Mouse (Mus musculus): ENCODE results near the gene Acsl5. TPM values are rescaled to one million over a fixed set of nuclear protein-coding genes. Genes with fewer than 3 reads are reported as not detected.

The Acsl5 gene
- 11.7 and 11.8 TPM in 2 replicates for polyA plus RNA-seq (2012; rRNA removed)

GRCm38 (mm10) chr19:55251383-55252124, at the start of gene Acsl5:
Gene Acsl5 (plus strand): TSS chr19:55251938.
- no peak for DNase-seq (ENCODE audit: low read depth)

DNA sequence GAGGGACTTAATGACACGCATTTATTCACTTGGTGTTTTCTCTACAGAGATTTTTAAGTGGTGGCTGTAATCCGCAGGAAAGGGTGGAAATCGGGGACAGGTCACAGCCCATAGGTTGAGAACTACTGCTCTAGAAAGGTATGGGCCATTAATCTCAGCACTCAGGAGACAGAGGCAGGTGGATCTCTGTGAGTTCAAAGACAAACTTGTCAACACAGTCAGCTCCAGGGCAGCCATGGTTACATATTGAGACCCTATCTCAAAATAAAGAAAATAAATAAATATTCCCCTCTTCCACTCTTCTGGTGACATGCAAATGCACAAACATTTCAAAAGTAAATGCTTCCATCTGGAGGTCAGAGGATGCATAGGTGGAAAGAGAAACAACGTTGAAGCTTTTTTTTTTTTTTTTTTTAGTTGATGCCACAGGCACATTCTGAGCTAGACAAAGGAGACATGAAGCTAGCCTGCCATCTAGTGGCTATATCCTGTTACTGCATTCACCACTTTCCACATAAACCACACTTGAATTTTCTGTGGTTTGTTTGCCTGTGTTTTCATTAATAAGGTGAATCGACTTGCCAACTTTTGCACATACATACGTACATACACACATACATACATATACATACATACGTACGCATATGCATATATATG, 45.1 kb upstream of the Acsl5 start:
- no peak for DNase-seq (ENCODE audit: low read depth)

- DNase-seq (ENCODE audit: low read depth) = no peak
Measured at GRCm38 (mm10) chr19:55207205-55207604, 44.5 kb upstream of the Acsl5 start.

DNA sequence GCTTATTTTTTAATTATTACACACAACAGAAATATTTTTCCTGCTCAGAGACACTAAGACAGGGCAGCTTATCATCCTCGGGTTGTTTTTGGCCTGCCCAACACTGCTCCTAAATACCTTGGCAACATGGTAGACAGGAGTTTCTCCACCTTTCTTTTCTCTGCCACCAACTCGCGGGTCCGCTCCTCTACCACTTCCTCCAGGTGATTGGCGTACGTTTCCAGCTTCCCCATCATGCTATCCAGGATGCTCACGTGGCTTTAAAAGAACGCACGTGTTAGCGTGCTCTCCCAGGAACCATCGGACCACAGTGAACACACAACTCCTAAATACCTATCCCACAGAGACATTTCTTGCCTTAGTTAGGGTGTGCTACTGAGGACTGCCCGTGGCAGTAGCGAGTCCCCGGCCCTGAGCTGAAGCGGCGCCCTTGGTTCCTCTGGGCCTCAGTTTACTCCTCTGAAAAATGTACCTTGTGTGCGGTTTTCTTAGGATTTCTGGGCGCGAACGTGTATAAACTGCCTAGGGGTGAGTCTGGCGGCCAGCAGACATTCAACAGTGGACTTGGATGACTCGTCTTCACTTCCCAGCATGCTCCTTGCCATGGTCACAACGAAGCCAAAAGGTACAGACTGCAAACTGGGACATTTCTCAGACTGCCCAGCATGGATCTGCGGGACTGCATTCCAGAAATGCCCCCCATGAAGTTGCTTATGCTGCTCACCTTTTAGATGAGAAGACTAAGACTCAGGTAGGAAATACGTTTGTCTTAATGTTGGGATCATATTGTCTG, 43.8 kb upstream of the Acsl5 start:
- DNase-seq (ENCODE audit: low read depth) = no peak

- no peak for DNase-seq (ENCODE audit: low read depth)
Measured at GRCm38 (mm10) chr19:55208654-55209053, 43.1 kb upstream of the Acsl5 start.

DNA sequence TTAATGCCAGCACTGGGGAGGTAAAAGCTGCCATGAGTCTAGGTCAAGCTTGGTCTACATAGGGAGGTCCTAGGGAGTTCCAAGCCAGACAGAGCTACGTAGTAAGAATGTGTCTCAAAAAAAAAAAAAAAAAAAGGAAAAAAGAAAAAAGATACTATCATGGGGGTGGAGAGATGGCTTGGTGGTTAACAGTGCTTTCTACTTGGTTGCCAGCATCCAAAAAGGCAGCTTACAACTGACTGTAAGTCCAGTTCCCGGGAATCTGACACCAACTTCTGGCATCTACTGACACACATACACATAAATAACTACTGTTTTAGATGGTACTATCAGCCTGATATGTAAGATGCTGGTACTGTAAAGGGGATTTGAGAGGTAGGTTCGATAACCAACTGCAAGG, 42.7 kb upstream of the Acsl5 start:
- no peak for DNase-seq (ENCODE audit: low read depth)

DNA sequence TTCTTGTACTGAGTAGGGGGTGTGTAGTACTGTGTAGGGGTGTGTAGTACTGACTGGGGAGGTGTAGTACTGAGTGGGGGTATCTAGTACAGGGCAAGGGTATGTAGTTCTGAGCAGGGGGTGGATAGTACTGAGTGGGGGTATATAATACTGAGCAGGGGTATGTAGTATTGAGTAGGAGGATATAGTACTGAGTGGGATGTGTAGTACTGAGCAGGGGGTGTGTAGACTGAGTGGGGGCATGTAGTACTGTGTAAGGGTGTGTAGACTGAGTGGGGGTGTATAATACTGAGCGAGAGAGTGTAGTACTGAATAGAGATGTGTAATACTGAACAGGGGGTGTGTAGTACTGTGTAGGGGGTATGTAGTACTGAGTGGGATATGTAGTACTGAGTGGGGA, 40.0 kb upstream of the Acsl5 start:
- no peak for DNase-seq (ENCODE audit: low read depth)

GRCm38 (mm10) chr19:55213617-55214340, 38.0 kb upstream of the Acsl5 start:
- no peak for DNase-seq (ENCODE audit: low read depth)

DNA sequence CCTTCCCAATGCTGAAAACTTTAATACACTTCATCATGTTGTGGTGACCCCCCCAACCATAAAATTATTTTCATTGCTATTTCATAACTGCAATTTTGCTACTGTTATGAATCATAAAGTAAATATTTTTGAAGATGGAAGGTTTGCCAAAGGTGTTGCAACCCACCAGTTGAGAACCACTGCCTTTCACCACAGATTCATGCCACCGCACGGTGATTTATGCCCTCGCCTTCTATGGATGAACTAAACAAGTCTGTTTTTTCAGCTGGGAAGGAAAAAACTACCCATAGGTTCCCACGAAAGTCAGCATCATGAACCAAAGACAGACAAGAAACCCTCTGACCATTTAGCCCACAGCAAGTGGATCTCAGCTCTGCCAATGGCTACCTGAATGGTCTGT, 34.9 kb upstream of the Acsl5 start:
- DNase-seq (ENCODE audit: low read depth) = no peak

- no peak for DNase-seq (ENCODE audit: low read depth)
Measured at GRCm38 (mm10) chr19:55217365-55217764, 34.4 kb upstream of the Acsl5 start.

DNA sequence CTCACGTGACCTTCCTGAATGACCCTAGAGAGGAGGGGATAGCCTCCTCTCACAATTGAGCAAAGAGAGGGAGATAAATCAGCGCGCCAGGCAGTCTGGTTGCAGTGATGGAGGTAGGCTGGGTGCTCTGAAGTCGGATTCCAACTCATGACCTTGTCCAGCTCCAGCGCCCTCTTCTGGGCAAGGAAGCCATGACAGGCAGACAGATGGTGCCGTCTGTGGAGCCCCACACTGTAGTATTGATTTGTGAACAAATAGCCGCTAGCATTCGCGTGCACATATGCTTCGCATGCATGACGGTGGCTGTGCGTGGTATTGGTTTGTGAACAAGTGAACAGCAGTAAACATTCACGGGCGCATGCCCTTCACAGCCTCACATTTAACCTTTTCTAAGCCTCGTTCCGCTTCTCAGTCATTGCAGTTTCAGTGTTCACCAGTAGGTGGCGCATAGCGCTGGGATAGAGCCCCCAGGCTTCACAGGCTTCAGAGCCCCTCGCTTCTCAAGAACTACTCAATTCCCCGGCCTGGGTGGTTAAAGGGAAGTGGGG, 33.5 kb upstream of the Acsl5 start:
- DNase-seq (ENCODE audit: low read depth) = no peak

- DNase-seq (ENCODE audit: low read depth) = no peak
Measured at GRCm38 (mm10) chr19:55218741-55219221, 33.0 kb upstream of the Acsl5 start.

DNA sequence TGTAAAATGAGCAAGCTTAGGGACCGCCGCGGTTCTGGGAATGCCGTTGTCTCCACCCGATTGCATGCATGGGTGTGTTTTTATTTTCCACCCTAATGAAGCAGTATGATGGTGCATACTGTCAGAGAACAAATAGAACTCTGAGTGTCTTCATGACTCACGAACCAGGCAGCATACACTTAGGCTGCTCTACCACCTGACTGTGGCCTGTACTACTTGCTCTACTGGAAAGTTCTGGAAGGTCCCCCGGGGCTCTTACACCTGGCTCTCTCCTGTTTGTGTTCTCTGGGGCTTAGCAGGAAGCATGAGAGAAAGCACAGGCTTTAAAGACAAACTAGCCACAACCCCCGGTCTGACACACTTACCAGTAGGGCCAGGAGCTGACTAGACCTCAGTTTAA, 32.4 kb upstream of the Acsl5 start:
- DNase-seq (ENCODE audit: low read depth) = no peak

GRCm38 (mm10) chr19:55221208-55221607, 30.5 kb upstream of the Acsl5 start:
- no peak for DNase-seq (ENCODE audit: low read depth)

- no peak for DNase-seq (ENCODE audit: low read depth)
Measured at GRCm38 (mm10) chr19:55222268-55222667, 29.5 kb upstream of the Acsl5 start.

DNA sequence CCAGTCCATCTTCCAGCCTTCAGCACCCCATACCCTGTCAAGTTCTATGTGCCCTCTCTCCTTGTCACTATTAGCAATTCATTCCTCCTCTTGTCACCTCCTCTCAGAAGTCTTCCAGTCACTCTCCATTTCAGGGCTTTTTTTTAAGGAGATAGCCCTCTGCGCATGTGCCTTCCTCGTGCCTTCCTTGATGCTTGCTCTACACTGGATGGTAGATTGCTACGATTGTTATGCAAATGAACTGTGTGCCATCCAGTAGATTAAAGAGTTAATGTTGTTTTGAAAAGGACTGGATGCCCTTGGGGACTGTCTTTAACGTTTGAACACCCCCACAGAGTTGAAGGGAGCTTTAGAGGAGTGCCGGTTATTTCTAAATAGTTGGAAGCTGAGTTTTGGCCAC, 25.1 kb upstream of the Acsl5 start:
- no peak for DNase-seq (ENCODE audit: low read depth)

- DNase-seq (ENCODE audit: low read depth) = no peak
Measured at GRCm38 (mm10) chr19:55227135-55227534, 24.6 kb upstream of the Acsl5 start.

DNA sequence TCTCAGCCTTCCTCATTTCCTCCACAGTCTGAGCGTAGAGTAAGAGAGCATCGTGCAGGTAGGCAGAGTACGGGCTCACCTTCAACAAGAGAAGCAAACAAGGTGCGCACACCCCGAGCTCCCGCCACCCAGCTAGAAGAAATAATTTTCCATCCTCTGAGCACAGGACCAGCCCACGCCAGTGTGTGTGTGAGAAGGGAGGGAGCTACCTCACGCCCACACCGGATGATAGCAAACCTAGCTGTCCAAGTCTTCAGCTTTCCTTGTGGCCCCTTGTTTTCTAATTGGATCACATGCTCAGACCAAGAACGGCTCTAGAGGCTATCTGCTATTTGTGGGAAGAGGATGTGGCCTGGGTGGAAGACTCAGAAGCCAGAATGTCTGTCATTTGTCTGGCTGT, 20.7 kb upstream of the Acsl5 start:
- no peak for DNase-seq (ENCODE audit: low read depth)

DNA sequence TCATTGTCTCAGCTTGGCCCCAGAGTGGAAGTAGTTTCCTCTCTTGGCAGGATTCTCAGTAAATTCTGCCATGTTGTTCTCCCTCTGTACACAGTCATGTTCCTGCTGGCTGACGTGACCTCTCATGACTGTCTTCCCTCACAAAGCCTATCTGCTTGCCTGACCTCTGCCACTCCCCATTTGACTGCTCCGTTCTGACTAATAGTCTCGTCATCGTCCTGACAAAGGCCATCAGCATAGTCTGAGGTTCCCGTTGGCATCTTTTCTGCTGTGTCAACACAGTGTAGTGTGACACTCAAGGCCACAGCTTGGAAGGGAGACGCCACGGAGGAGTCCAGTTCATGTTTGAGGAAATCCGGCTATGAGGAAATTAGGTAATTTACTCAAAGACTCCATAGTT, 19.6 kb upstream of the Acsl5 start:
- DNase-seq (ENCODE audit: low read depth) = no peak

GRCm38 (mm10) chr19:55236026-55236425, 15.7 kb upstream of the Acsl5 start:
- no peak for DNase-seq (ENCODE audit: low read depth)

- DNase-seq (ENCODE audit: low read depth) = no peak
Measured at GRCm38 (mm10) chr19:55236564-55236963, 15.2 kb upstream of the Acsl5 start.
